Mouse (Mus musculus) thymus, adult 2 months (tissue): ENCODE measurements around the gene Arl14. TPM values are rescaled to one million over a fixed set of nuclear protein-coding genes. Genes with fewer than 3 reads are reported as not detected.
"Not testable (repeated sequence)": the region's sequence is repeated elsewhere in the genome, so short reads cannot be mapped to it uniquely, and the experiment has no call there.

Experiments used
- DNase-seq: peaks from one replicate; pipeline ENCODE4 v3.0.0; 2021
- H3K27ac ChIP-seq: fragments of 200-500 bp; 2 replicates; pipeline ENCODE4 v1.5.1; 2012; ENCODE audit warnings: low read length, control low read depth; ENCODE audit not compliant: control insufficient read depth, insufficient read depth
- H3K27me3 ChIP-seq: fragments of 200-500 bp; 2 replicates; pipeline ENCODE4 v1.6.1; 2012; ENCODE audit warnings: mild to moderate bottlenecking, low read length, moderate library complexity, mixed read lengths; ENCODE audit not compliant: control insufficient read depth, insufficient read depth
- H3K36me3 ChIP-seq: fragments of 200-500 bp; 2 replicates; pipeline ENCODE4 v1.6.1; 2012; ENCODE audit warnings: mild to moderate bottlenecking, low read length, moderate library complexity; ENCODE audit not compliant: control insufficient read depth, insufficient read depth
- H3K4me1 ChIP-seq: fragments of 200-500 bp; replicated peaks from 2 replicates; pipeline ENCODE4 v1.6.1; 2012; ENCODE audit warnings: low read length; ENCODE audit not compliant: control insufficient read depth, insufficient read depth
- H3K4me3 ChIP-seq: fragments of 200-500 bp; 2 replicates; pipeline ENCODE4 v1.5.1; 2012; ENCODE audit warnings: mild to moderate bottlenecking, low read length, control low read depth, moderate library complexity; ENCODE audit not compliant: control insufficient read depth, insufficient read depth
- CTCF ChIP-seq: fragments of 200-500 bp; IDR thresholded peaks from 2 replicates; pipeline ENCODE4 v1.5.1; 2012; ENCODE audit warnings: mild to moderate bottlenecking, control low read depth, low read length, moderate library complexity, borderline replicate concordance; ENCODE audit not compliant: control insufficient read depth, poor library complexity, insufficient read depth; ENCODE audit errors: extremely low read depth
- POLR2A ChIP-seq: fragments of 200-500 bp; IDR thresholded peaks from 2 replicates; pipeline ENCODE4 v1.6.1; 2012; ENCODE audit warnings: mild to moderate bottlenecking, low read length, control low read depth, moderate library complexity; ENCODE audit not compliant: control insufficient read depth, poor library complexity, insufficient read depth; ENCODE audit errors: extremely low read depth
- WGBS: fragments of 180-500 bp; shearing (Covaris S2); methylation state at CpG from one replicate; pipeline ENCODE4 v1.1.7; 2018; 5-methylcytosine and 5-hydroxymethylcytosine counted together
- polyA plus RNA-seq: library from polyadenylated mRNA; depleted of rRNA; stranded (reverse); fragments of >200 nt; gene quantifications from 2 replicates; pipeline ENCODE4 v1.2.3, GENCODE M21; 2012

Arl14 gene
- polyA plus RNA-seq, 1 experiment = not detected

GRCm38 (mm10) chr3:69239246-69239645, 17.0 kb downstream of the Arl14 start:
- no peaks in the 10 kb centered on the region for H3K36me3 ChIP-seq
- H3K4me1 ChIP-seq = no peaks in the 10 kb centered on the region
- H3K27ac ChIP-seq = no peak overlapping the region
- TF ChIP-seq CTCF = no peak
- TF ChIP-seq POLR2A = no peak
- no peak overlapping the region for H3K4me3 ChIP-seq
- H3K27me3 ChIP-seq = no peaks in the 10 kb centered on the region
- 93% methylated on average over 5 of the region's 5 CpGs for WGBS
- DNase-seq = no peak

- WGBS = 69% methylated on average over 1 of the region's 1 CpGs
- H3K4me1 ChIP-seq = no peaks in the 10 kb centered on the region
- H3K36me3 ChIP-seq = no peaks in the 10 kb centered on the region
- no peak for DNase-seq
- H3K4me3 ChIP-seq = no peak overlapping the region
- no peak overlapping the region for H3K27ac ChIP-seq
- no peaks in the 10 kb centered on the region for H3K27me3 ChIP-seq
- TF ChIP-seq CTCF (no peak), POLR2A (no peak)
Measured at GRCm38 (mm10) chr3:69241020-69241419, 18.8 kb downstream of the Arl14 start.

- Histone ChIP-seq H3K36me3 (no peaks in the 10 kb centered on the region), H3K4me3 (no peak overlapping the region), H3K4me1 (no peaks in the 10 kb centered on the region), H3K27ac (no peak overlapping the region), H3K27me3 (no peaks in the 10 kb centered on the region)
- no peak for TF ChIP-seq POLR2A
- no peak for TF ChIP-seq CTCF
- DNase-seq = no peak
- 95% methylated on average over 17 of the region's 17 CpGs for WGBS
Measured at GRCm38 (mm10) chr3:69253096-69253866, 31.1 kb downstream of the Arl14 start.

- TF ChIP-seq POLR2A (no peak), CTCF (no peak)
- no peak for DNase-seq
- H3K4me1 ChIP-seq = no peaks in the 10 kb centered on the region
- no peak overlapping the region for H3K27ac ChIP-seq
- no peaks in the 10 kb centered on the region for H3K36me3 ChIP-seq
- H3K27me3 ChIP-seq = no peaks in the 10 kb centered on the region
- 88% methylated on average over 7 of the region's 7 CpGs for WGBS
- H3K4me3 ChIP-seq = no peak overlapping the region
Measured at GRCm38 (mm10) chr3:69254676-69255075, 32.5 kb downstream of the Arl14 start.

- TF ChIP-seq CTCF (no peak), POLR2A (no peak)
- Histone ChIP-seq H3K27ac (no peak overlapping the region), H3K4me3 (no peak overlapping the region), H3K27me3 (no peaks in the 10 kb centered on the region), H3K4me1 (no peaks in the 10 kb centered on the region), H3K36me3 (no peaks in the 10 kb centered on the region)
- 3% methylated on average over 2 of the region's 2 CpGs for WGBS
- peak; percentile 48 for DNase-seq
Measured at GRCm38 (mm10) chr3:69257049-69257699, 35.0 kb downstream of the Arl14 start.

DNA sequence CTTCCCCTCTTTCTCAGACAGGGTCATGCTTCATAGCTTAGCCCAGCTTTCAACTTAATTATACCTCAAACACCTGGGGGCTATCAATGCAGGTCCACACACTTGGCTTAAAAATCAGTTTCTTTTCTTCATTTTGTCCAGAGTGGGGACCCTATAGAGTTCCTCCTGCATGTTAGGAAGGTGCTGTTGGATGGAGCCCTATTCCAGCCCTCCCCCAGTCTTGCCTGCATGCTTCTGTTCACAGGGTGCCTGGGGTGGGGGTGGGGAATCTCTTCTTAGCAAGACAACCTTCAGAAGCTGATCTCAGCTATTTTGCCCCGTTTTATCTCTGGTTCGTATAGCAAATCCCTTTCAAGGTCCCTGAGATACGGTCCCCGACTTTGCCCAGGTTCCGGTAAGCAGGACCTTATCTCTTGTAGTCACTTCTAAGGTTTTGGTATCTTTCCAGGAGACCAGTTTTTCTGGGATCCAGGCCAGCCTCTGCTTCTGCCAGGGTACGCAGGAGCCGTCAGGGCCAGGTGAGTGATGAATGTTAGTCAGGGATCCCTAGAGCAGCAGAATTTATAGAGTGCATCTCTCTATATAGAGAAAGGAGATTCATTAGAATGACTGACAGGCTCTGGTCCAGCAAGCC, 40.9 kb downstream of the Arl14 start:
- no peaks in the 10 kb centered on the region for H3K27me3 ChIP-seq
- no peaks in the 10 kb centered on the region for H3K36me3 ChIP-seq
- H3K4me1 ChIP-seq = no peaks in the 10 kb centered on the region
- no peak overlapping the region for H3K4me3 ChIP-seq
- TF ChIP-seq POLR2A (no peak), CTCF (no peak)
- H3K27ac ChIP-seq = no peak overlapping the region
- no peak for DNase-seq
- WGBS = 95% methylated on average over 7 of the region's 7 CpGs

DNA sequence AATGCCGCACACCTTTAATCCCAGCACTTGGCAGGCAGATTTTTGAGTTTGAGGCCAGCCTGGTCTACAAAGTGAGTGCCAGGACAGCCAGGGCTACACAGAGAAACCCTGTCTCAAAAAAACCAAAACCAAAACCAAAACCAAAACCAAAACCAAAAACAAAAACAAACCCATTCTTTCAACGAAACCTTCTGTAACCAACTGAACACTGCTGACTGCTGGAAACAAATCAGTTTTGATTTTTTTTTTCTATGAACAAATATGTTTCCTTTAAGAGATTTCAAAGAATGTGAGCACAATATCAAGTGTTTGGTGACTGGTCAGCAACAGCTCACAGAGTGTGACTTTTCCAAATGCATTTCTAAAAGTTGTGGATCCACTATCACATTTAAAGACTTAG, 42.1 kb downstream of the Arl14 start:
- H3K27ac ChIP-seq, H3K27me3 ChIP-seq, DNase-seq, H3K4me3 ChIP-seq, H3K4me1 ChIP-seq, H3K36me3 ChIP-seq: not testable (repeated sequence)
- WGBS = 60% methylated on average over 2 of the region's 2 CpGs
